Mouse (Mus musculus): Measurements from ENCODE around the gene Nubpl. TPM values are rescaled to one million over a fixed set of nuclear protein-coding genes. Genes with fewer than 3 reads are reported as not detected.
"Not testable (repeated sequence)": the region's sequence is repeated elsewhere in the genome, so short reads cannot be mapped to it uniquely, and the experiment has no call there.

Gene Nubpl
- polyA plus RNA-seq, 1 experiment from 2014 or later, result 14.6 TPM

GRCm38 (mm10) chr12:52164414-52164813 is 66.9 kb downstream of the Nubpl start:
- H3K4me3 ChIP-seq (replicated peaks), result no peak overlapping the region
- H3K27ac ChIP-seq, result no peak overlapping the region
- no peak for ATAC-seq (replicated peaks; ENCODE audit: low FRiP score)
- H3K4me1 ChIP-seq, result no peaks in the 10 kb centered on the region
- H3K27me3 ChIP-seq, result no peaks in the 10 kb centered on the region
- H3K36me3 ChIP-seq, result no peaks in the 10 kb centered on the region
- H3K9me3 ChIP-seq (replicated peaks), result no peaks in the 10 kb centered on the region
- no peak overlapping the region for H3K9ac ChIP-seq
- no peak overlapping the region for H3K4me2 ChIP-seq

DNA sequence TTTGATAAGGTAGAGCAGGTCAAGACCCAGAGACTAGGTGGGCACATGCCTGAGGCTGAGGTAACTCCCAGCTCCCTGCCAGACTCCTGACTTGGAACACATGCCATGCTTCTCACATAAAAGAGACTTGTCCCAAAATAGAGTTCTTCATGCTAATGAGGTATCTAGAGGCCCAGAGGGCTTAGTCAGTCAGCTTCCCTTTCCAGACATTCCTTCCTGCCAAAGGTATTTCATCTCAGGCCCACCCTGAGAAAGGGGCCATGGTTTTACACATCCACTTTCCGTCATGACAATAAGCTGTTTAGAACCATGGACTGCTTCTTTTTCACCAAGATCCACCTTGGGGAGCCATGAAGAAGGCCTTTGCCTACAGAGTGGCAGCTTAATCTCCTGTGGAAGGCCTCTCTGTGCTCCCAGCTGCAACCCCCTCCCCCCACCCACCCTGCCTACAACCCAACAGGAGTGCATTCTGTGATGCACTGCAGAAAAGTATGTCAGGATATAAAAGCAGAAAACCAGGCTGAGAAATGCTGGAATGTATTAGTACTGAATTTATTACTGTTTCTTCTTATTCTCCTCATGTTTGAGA is 88.8 kb downstream of the Nubpl start:
- Histone ChIP-seq H3K9ac (no peak overlapping the region), H3K36me3 (no peaks in the 10 kb centered on the region), H3K27me3 (no peaks in the 10 kb centered on the region), H3K9me3 (replicated peaks) (no peaks in the 10 kb centered on the region), H3K4me1 (no peaks in the 10 kb centered on the region), H3K27ac (no peak overlapping the region), H3K4me2 (no peak overlapping the region), H3K4me3 (replicated peaks) (no peak overlapping the region)
- no peak for ATAC-seq (replicated peaks; ENCODE audit: low FRiP score)
- WGBS, result 67% methylated on average over 1 of the region's 1 CpGs

- Histone ChIP-seq H3K36me3 (no peaks in the 10 kb centered on the region), H3K27ac (no peak overlapping the region), H3K27me3 (no peaks in the 10 kb centered on the region), H3K9ac (no peak overlapping the region), H3K4me2 (no peak overlapping the region), H3K4me3 (replicated peaks) (no peak overlapping the region), H3K9me3 (replicated peaks) (no peaks in the 10 kb centered on the region), H3K4me1 (no peaks in the 10 kb centered on the region)
- WGBS, result 69% methylated on average over 5 of the region's 5 CpGs
- ATAC-seq (replicated peaks; ENCODE audit: low FRiP score), result no peak
Measured at GRCm38 (mm10) chr12:52186963-52187590, 89.5 kb downstream of the Nubpl start.

DNA sequence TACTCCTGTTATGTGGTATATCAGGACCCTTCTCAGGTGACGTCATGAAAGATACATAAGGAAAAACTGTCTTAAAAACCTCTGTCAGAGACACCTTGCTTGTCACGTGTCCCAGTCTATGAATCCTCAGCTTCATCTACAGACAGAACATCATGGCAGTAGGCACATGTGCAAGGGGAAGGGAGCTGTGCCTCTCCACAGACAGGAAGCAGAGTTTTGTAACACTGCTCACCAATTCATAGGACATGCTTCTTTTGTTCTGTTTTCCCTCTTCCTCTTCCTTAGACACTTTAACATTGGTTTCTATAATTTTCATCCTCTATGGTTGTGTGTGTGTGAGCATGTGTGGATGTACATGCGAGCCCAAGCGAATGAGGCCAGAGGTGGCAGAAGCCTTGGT is 100.9 kb downstream of the Nubpl start:
- no peak overlapping the region for H3K4me2 ChIP-seq
- H3K27me3 ChIP-seq, result no peaks in the 10 kb centered on the region
- no peak overlapping the region for H3K27ac ChIP-seq
- WGBS, result 53% methylated on average over 4 of the region's 4 CpGs
- no peak for ATAC-seq (replicated peaks; ENCODE audit: low FRiP score)
- no peaks in the 10 kb centered on the region for H3K4me1 ChIP-seq
- no peak overlapping the region for H3K9ac ChIP-seq
- H3K9me3 ChIP-seq (replicated peaks), result no peaks in the 10 kb centered on the region
- no peak overlapping the region for H3K4me3 ChIP-seq (replicated peaks)
- no peaks in the 10 kb centered on the region for H3K36me3 ChIP-seq

- Histone ChIP-seq H3K9ac (no peak overlapping the region), H3K27me3 (no peaks in the 10 kb centered on the region), H3K4me3 (replicated peaks) (no peak overlapping the region), H3K4me2 (no peak overlapping the region), H3K27ac (no peak overlapping the region), H3K36me3 (no peaks in the 10 kb centered on the region), H3K9me3 (replicated peaks) (no peaks in the 10 kb centered on the region), H3K4me1 (no peaks in the 10 kb centered on the region)
- no peak for ATAC-seq (replicated peaks; ENCODE audit: low FRiP score)
- WGBS, result 79% methylated on average over 3 of the region's 3 CpGs
Measured at GRCm38 (mm10) chr12:52209121-52209610, 111.6 kb downstream of the Nubpl start.

DNA sequence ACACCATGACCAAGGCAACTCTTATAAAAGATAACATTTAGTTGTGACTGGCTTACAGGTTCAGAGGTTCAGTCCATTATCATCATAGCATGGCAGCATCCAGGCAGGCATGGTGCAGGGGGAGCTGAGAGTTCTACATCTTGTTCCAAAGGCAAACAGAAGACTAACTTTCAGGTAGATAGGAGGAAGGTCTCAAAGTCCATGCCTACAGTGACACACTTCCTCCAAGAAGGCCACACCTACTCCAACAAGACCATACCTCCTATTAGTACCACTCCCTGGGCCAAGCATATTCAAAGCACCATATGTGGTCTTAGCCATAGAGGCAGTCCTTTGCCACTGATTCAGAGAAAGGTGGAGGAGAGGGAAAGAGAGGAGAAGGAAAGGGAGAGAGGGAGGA is 113.6 kb downstream of the Nubpl start:
- ATAC-seq (replicated peaks; ENCODE audit: low FRiP score), result no peak

DNA sequence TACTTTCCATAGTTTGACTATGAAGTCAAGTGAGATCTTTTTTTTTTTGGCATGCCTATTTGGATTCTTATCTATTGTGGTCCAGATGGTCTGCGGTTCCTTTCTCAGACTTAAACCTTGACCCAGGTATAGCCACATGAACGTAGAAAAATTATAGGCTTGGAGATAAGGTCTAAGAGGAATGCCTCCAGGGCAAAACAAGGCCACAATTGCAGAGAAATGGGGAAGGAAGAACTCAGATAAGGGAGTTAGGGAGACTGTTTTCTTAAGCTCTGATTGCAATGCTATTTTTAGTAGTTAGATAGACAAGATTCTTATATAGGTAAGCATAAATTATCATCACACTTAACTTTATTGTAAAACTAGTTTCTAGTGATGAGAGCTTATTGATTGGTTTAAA is 117.3 kb downstream of the Nubpl start:
- no peak overlapping the region for H3K9ac ChIP-seq
- no peak overlapping the region for H3K27ac ChIP-seq
- H3K4me3 ChIP-seq (replicated peaks), result no peak overlapping the region
- H3K27me3 ChIP-seq, result no peaks in the 10 kb centered on the region
- 63% methylated on average over 2 of the region's 2 CpGs for WGBS
- no peaks in the 10 kb centered on the region for H3K9me3 ChIP-seq (replicated peaks)
- ATAC-seq (replicated peaks; ENCODE audit: low FRiP score), result no peak
- H3K36me3 ChIP-seq, result no peaks in the 10 kb centered on the region
- H3K4me2 ChIP-seq, result no peak overlapping the region
- no peaks in the 10 kb centered on the region for H3K4me1 ChIP-seq

More for the DNA sequence above, 113.6 kb downstream of the Nubpl start:
- no peaks in the 10 kb centered on the region for H3K4me1 ChIP-seq
- no peaks in the 10 kb centered on the region for H3K9me3 ChIP-seq (replicated peaks)
- H3K4me2 ChIP-seq, result no peak overlapping the region
- no peaks in the 10 kb centered on the region for H3K27me3 ChIP-seq
- no peak overlapping the region for H3K4me3 ChIP-seq (replicated peaks)
- no peaks in the 10 kb centered on the region for H3K36me3 ChIP-seq
- no peak overlapping the region for H3K9ac ChIP-seq
- no peak overlapping the region for H3K27ac ChIP-seq

DNA sequence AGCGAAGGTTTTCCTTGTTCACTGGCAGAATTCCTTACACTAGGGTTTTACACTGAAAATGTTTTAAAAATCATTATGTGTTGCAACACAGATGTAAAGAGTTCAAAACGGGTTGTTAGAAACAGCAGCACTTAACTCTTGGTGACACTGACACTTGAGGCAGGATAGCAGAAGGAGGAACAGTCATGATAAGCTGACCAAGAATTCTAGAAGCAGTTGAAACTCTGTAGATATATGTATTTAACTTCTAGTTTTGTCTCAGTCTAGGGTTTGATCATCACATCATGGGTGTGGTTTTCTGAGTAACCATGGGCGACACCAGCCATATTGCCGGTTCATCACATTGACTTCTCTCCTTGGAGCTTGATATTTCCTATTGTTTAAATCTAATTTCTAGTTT is 127.4 kb downstream of the Nubpl start:
- Histone ChIP-seq H3K4me2 (no peak overlapping the region), H3K9me3 (replicated peaks) (no peaks in the 10 kb centered on the region), H3K27ac (no peak overlapping the region), H3K36me3 (no peaks in the 10 kb centered on the region), H3K4me1 (no peaks in the 10 kb centered on the region), H3K4me3 (replicated peaks) (no peak overlapping the region), H3K27me3 (no peaks in the 10 kb centered on the region), H3K9ac (no peak overlapping the region)
- ATAC-seq (replicated peaks; ENCODE audit: low FRiP score), result no peak
- 84% methylated on average over 4 of the region's 4 CpGs for WGBS

GRCm38 (mm10) chr12:52228746-52229145 is 131.2 kb downstream of the Nubpl start:
- no peak overlapping the region for H3K4me3 ChIP-seq (replicated peaks)
- WGBS, result 89% methylated on average over 3 of the region's 3 CpGs

DNA sequence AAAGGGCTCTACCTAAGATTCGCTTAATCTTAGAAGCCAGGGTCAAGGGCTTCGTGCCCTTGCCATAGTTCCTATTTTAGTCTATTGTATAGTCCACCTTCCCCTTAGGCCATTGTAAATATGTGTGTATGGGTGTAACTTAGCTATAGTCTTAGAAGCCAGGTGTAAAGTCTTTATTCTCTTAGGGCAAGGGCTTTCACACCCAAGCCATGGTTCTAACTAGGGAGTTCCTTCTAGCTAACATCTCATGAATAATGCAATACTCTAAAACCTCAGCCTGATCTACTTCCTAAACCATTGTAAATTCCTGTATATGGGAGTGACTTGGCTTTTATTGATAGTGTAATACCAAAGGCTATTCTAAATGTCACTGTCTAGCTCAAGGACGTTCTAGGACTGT is 134.4 kb downstream of the Nubpl start:
- 85% methylated on average over 3 of the region's 3 CpGs for WGBS

More at GRCm38 (mm10) chr12:52228746-52229145, 131.2 kb downstream of the Nubpl start:
- no peak overlapping the region for H3K4me2 ChIP-seq
- ATAC-seq (replicated peaks; ENCODE audit: low FRiP score), result no peak
- H3K27me3 ChIP-seq, result no peaks in the 10 kb centered on the region
- no peaks in the 10 kb centered on the region for H3K36me3 ChIP-seq
- no peak overlapping the region for H3K9ac ChIP-seq
- no peaks in the 10 kb centered on the region for H3K4me1 ChIP-seq
- no peak overlapping the region for H3K27ac ChIP-seq
- H3K9me3 ChIP-seq (replicated peaks), result no peaks in the 10 kb centered on the region

DNA sequence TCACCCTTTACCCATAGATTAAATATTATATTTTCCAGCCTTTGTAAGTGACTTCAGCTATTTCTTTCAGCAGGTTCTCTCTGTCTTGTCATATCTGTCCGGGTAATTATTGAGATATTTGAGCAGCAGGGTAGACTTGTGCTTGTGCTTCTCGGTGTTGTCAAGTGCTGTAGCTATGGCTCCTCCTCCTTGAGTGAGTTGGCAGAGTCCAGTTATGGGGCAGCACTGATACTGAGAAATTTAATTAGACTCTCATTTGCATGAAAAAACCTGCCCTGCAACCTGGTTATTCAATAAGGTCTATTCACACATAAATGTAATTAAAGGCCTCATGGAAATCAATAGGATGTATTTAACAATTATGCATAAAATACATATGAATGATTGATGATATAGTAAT is 145.2 kb downstream of the Nubpl start:
- H3K9me3 ChIP-seq (replicated peaks), result no peaks in the 10 kb centered on the region
- no peaks in the 10 kb centered on the region for H3K4me1 ChIP-seq
- no peaks in the 10 kb centered on the region for H3K27me3 ChIP-seq
- no peak overlapping the region for H3K9ac ChIP-seq
- no peak for ATAC-seq (replicated peaks; ENCODE audit: low FRiP score)
- 78% methylated on average over 2 of the region's 2 CpGs for WGBS
- H3K4me2 ChIP-seq, result no peak overlapping the region
- no peaks in the 10 kb centered on the region for H3K36me3 ChIP-seq
- H3K27ac ChIP-seq, result no peak overlapping the region
- H3K4me3 ChIP-seq (replicated peaks), result no peak overlapping the region

More for the DNA sequence above, 134.4 kb downstream of the Nubpl start:
- not testable (repeated sequence) for H3K36me3 ChIP-seq; H3K9me3 ChIP-seq (replicated peaks); H3K27ac ChIP-seq; H3K9ac ChIP-seq; ATAC-seq (replicated peaks; ENCODE audit: low FRiP score); H3K4me2 ChIP-seq; H3K4me1 ChIP-seq; H3K4me3 ChIP-seq (replicated peaks); H3K27me3 ChIP-seq

GRCm38 (mm10) chr12:52247438-52247837 is 149.9 kb downstream of the Nubpl start:
- Histone ChIP-seq H3K36me3 (no peaks in the 10 kb centered on the region), H3K4me3 (replicated peaks) (no peak overlapping the region), H3K4me1 (no peaks in the 10 kb centered on the region), H3K9ac (no peak overlapping the region), H3K4me2 (no peak overlapping the region), H3K27ac (no peak overlapping the region), H3K9me3 (replicated peaks) (no peaks in the 10 kb centered on the region), H3K27me3 (no peaks in the 10 kb centered on the region)
- 46% methylated on average over 9 of the region's 9 CpGs for WGBS
- peak; percentile 49; the same call in 1 of the 2 replicates for ATAC-seq (replicated peaks; ENCODE audit: low FRiP score)

DNA sequence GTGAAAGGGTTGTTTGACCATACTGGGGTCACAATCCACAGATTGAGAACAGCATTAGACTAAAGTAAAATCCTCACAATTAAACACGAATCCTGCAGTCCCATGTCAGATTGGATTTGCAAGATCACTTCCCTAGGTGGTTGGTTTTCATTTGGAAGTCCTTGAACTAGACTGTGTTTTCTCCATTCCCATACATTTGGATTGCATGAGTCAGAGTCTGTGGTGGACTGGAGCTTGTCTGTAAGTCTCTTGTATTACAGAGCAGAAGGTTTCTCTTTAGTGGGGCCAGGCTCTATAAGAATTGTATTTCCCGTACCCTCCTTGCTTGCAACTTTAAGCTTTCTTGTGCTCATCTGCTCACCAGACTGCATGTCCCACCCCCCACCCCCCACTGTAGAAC is 151.0 kb downstream of the Nubpl start:
- Histone ChIP-seq H3K4me2 (no peak overlapping the region), H3K9ac (no peak overlapping the region), H3K4me3 (replicated peaks) (no peak overlapping the region), H3K4me1 (no peaks in the 10 kb centered on the region), H3K27ac (no peak overlapping the region), H3K36me3 (no peaks in the 10 kb centered on the region), H3K9me3 (replicated peaks) (no peaks in the 10 kb centered on the region), H3K27me3 (no peaks in the 10 kb centered on the region)
- ATAC-seq (replicated peaks; ENCODE audit: low FRiP score), result no peak
- 77% methylated on average over 2 of the region's 2 CpGs for WGBS
